Mouse (Mus musculus): ENCODE results near the gene Chn2.
"Not testable (repeated sequence)": the region's sequence is repeated elsewhere in the genome, so short reads cannot be mapped to it uniquely, and the experiment has no call there.

Gene Chn2

DNA sequence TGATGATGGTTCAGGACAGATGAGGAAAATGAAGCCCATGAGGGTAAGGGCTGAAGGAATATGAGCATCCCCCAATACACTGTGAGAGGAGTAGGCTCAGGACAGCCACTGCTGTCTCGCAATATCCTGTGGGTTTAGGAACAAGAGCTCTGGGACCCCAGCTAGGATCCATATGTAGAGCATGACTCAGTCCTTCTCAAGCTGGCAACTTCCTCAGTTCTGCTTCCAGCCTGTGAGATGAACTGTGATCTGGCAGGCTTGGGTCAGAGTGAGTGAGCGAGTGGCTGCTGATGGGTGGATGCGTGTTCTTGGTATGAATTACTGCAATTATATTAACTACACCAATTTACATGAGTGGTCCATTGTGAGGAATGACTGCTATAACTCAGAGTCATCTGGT lies 121.3 kb downstream of the Chn2 start:
- no peak for DNase-seq

DNA sequence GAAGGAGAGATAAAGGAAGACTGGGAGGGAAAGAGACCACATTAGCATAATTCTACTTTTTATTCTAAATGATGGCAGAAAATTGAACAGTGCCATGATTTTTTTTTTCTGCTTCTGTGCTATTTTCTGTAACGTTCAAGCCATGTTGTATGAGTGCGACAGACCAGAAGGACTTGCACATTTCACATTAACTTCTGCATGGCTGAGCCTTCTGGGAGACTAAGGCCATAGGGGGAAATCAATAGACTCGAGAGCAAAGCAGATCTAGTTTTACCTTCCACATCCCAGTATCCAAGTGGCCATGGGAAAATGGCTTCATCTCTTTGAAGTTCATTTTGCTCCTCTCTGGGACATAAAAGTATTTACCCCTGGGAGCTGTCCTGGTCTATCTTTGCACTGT lies 121.9 kb downstream of the Chn2 start:
- no peak for DNase-seq

DNA sequence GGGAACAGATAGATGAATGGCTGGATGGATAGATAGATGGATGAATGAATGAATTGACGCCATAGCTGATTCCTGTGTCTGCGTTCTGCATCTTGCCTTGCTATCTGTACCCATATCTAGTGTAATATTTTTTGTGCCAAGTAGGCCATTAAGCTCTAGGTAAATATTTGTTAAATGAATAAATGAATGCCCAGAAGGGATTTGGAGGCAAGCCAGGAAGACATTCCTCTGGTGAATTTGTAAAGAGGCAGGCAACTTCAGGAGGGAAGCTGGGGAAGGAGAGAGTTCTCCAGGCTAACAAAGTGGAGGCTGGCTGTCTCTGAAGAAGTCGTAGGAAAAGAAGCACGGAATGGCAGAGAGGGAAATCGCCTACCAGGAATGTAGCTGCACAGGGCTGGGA lies 123.0 kb downstream of the Chn2 start:
- no peak for DNase-seq

DNA sequence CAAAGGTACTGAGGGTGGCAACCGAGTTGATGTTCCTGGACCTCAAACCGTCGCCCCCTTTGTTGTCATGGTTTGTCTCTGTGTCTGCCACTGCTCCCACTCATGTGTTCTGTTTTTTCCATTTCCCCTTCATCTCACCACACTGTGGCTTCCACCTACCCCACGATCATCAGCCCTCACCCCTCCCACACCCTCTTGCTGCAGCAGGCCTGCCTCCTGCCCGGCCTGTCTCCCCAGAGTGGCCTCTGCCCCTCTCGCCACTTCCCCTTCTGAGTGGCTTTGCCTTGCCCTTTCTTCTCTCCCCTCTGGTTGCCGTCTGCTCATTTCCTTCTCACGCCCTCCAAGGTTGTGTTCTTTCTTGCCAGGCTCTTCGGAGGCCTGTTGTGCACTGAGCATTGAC lies 123.4 kb downstream of the Chn2 start:
- DNase-seq: peak; percentile 58

DNA sequence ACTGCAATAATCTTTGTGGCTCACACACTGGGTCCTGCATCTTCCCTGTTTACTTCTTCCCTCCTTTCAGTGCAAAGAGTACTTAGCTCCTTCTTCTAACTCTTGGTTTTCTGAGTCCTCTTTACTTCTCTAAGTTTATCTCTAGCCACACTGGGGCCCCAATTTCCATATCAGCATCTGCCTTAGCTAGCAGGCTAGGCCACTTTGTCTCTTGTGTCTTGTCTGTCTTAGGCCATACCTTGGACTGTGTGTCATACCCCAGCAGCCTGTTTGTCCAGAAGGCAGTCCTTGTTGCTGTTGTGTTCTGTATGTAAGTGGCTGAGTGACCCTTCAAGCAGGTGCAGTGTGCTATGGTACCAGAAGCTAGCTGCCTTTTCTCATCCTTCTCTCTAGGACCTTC lies 124.3 kb downstream of the Chn2 start:
- DNase-seq: no peak

DNA sequence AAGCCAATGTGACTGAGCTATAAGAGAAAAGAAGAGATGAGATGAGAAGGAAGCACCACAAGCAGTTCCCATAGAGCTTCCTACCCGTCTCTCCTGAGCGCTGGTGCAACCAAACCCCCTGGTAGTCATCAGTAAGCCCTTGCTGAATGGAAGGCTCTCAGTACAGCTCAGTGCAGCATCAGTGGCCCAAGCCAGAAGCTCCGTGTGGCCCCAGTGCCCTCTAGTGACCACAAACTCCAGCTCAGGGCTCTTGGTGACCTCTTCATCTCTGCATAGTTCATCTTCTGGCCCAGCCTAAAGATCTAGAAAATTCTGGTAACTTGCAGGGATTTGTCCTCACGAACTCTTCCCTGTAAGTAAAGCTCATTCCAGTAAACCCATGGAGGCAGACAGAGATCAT lies 125.4 kb downstream of the Chn2 start:
- peak; percentile 36 for DNase-seq

DNA sequence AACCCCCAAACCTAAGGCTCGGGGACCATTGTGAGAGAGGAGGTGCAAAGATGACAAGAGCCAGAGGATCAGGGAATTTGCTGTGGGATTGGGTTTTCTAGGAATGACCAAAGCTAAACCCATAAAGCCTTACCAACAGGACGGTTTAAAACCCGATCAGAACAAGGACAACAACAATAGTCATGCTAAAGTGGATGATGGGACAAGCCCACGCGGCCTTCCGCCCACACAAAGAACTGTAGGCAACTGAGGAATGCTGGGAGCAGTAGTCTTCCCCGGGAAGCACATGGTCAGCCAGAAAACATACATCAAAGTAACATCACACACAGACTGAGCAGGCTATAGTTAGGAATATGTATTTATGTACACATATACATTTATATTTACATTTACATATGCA lies 125.9 kb downstream of the Chn2 start:
- no peak for DNase-seq

DNA sequence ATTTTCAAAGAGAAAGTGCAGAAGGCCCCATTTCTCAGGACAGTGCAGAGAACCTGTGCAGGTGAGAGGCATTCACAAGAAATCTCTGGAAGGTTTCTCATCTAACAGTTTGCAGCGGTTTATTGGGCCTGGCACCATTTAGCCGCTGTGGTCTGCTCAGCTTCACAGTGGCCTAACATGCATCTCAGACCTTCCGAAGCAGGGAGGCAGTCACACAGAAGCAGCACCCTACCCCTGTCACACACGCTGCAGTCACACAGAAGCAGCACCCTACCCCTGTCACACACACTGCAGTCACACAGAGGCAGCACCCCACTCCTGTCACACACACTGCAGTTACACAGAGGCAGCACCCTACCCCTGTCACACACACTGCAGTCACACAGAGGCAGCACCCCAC lies 126.5 kb downstream of the Chn2 start:
- DNase-seq: no peak

DNA sequence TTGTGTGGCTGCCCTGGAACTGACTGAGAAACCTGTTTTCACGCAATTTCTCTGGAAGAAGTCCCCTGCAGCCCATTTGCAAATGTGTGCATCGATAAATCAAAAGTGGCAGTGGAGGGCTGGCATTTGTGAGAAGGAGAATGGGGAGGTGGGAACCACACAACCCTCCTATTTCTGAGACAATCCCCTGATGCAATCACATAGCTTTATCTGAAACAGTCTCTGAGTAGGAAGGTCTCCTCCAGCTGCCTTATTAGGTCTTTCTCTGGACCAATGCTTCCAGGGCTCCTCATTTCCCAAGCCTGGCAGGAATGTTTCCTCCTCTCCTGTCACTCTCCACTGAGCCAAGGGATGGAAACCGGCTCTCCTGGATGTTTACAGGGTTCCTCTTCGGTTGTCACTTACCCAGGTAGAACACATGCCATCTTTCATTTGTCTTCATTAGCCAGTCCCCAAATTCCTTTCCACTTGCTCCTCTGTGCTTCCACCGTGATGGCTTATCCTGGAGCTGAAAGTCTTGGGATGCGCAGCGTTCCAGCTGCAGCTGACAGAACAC lies 127.7 kb downstream of the Chn2 start:
- no peak for DNase-seq

DNA sequence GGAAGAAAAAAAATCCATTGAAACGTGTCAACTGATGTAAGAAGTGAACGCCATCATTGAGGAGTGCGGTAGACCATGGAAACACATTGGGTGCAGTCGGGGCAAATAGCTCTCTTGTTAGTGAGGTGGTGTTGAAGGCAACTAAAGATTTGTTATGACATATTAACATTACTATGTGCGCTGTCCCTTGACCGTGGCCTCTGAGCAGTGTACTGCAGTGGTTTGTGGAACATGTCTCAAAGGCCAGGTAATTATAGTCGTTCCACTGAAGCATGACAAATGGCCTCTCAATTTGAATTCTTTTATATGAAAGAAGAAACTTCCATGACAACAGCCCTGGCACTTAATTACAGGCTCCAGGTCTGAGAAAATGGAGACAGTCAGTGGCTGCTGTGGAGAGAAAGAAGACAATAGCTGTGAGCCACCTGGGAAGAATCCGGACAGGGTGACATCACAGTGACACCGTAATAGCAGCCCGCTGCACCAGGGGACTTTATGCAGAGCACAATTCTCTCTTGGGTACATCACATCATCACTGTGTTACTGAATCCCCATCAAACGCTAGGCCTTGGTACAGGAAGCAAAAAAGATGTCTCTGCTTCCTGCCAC lies 131.0 kb downstream of the Chn2 start:
- no peak for DNase-seq

DNA sequence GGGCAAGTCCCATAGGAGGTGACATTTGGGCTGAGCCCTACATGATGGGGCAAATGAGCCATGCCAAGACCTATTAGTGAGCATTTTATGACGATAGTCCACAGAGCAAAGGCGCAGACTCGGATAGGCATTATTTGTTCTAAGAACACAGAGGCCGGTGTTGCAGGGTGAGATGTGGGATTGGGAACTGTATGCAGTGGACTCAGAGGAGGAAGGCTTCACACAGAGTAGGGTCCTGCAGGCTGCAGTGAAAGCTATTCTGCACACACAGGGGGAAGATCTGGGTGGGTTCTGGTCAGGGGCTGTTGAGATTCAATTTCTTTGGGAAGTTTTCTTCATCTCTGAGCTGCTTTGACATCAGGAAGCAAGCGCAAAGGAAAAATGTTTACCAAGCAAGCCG lies 132.0 kb downstream of the Chn2 start:
- no peak for DNase-seq

DNA sequence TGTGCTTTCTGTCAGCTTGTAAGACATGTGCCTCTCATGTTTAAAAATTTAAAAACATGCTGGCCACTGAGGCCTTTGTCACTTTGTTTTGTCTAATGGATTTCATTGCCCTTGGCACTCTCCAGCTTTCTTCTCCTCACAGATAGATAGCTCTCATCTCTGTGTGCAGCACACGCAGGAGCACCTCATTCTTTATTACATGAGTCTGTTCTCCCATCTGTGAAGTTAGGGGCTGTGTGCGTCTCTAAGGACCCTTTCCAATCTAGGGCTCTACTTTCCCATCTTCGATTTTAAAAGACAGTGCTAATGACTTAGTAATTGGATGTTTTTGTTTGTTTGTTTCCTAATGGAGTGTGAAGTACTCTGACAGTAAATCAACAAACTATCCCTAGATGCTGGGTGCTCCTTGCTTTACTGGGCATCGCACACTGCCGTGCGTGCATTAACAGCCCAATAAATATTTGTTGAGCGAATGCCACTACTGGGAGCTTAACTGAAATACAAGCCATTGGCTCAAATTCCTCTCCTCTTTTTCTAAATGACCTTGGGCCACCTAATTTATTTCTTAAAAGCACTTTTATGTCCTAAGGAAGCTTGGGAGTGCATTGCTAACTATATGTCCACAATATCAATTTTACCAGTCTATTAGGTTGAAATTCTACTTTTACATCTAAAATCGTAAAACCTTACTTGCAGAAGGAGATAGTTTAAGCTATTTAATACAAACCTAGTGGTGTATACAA lies 136.3 kb downstream of the Chn2 start:
- no peak for DNase-seq

DNA sequence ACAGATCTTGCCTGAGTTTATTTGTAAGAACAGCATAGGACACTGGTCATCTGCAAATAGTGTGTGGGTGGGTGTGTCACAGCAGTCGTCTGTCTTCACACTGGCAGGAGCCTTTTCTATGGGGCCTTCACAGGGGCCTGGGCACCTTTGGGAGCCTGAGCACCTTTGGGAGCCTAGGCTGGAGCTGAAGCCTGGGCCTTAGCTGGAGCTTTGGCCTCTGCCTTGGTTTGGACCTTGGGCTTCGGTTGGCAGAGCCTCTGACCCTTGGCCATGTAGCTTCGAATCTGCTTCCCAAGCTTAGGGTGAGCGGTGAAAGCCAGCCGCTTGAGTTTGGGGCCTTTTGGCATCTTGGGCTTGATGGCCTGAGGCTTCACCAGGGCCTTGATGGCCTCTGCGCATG lies 137.7 kb downstream of the Chn2 start:
- DNase-seq: not testable (repeated sequence)

DNA sequence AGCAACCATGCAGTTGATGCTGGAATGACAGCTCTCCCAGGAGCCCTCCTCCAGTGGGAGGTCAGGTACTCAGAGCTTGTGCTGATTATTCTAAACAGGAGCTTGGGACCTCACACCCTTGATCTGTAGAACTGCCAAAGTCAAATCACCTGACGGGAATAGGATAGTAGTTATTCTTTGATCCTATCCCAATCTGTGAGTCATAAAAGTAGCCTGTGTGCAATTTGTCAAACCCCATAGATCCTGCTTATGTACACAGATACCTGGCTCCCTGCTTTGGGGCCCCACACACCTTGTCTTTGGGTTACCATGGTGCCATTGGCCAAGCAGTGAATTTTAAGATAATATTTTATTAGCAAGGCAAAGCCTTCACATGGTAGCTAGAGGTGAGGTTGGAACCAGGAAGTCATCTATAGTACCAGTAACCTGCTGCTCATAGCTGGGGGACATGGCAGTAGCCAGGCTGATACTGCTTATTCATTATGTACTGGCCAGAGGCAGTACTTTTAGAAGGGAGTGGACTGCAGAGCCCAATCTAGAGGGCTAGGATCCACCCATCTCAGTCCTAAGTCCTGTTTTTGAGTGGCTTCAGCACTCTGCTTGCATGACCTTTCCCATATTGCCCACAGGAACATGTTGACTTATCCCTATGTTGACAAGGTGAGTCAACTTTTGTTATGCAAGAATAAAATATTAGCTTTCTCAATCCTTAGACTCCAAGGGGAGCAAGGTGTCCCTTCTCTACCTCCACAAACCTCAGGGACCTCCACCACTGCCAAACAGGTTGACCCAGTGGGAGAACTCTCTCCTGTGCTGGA lies 139.9 kb downstream of the Chn2 start:
- no peak for DNase-seq

DNA sequence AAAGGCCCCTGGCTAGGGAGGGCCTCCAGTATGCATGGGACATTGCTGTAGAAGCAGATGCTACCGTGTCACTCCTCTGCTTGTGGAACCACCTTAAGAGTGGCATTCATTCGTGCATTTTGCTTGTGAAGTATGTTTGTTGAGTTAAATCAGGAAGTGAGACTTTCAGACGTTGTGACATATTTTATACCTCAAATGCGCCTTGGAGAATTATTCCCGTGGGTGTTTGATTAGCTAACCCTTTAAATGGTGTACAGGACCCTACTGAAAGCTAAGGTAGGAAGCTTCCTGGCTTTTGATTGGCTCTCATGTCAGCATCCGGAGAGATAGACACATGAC lies 140.5 kb downstream of the Chn2 start:
- DNase-seq: no peak

DNA sequence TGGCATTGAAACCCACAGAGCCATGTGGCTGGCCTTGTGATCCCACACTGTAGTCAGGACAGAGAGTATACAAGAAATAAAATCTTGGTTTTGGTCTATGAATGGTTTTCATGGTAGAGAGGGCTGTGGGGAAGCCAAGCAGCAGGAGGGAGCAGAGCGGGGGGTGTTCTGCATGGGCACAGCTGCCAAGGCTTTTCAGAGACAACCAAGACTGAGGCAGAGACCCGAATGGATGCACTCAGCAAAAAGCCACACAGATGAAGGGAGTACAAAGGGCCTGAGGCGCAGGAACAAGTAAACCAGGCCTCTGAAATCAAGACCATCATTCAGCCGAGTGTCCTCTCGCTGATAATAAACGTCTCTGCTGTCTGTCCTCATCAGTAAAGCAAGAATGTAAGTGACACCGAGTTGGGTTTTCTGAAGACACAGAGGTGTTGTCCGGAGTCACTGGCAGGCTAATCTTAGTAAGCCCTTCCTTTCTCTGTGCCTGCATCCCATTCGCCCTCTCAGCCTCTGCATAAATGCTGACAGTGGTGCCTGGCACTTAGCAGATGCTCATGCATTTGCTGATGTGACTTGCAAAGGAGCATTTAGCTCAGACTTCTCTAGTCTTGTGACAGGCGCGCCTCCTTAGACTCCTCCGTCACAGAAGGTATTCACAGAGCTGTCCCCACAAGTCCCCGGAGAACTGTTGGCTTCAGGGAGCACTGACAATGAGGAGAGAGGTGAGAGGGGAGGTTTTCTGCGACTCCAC lies 144.6 kb downstream of the Chn2 start:
- no peak for DNase-seq

DNA sequence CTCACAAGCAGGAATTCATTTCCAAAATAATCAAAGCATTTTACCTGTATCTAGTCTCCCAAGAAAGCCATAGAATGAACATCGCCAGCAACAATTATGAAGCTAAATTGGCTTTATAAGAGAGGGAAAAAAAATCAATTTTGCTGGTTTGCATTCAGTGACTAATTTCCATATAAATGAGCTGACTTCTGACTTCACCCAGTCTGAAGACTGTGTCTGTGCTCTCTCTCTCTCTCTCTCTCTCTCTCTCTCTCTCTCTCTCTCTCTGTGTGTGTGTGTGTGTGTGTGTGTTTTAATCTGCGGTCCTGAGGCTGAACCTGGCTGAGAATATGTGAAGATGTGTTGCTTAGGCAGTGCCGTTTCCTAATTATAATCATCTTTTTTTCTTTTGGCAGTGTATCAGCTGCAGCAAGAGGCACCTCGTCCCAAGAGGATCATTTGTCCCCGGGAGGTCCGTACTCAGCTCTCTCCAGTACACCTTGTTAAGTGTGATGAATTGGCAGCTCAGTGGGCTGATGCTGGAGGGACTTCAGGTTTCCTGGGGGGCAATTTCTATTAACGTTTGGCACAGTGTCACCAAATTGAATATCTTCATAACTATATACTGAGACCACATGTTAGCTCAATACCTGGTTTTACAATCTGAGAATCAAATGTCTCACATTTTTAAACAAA lies 154.4 kb downstream of the Chn2 start:
- DNase-seq: no peak

DNA sequence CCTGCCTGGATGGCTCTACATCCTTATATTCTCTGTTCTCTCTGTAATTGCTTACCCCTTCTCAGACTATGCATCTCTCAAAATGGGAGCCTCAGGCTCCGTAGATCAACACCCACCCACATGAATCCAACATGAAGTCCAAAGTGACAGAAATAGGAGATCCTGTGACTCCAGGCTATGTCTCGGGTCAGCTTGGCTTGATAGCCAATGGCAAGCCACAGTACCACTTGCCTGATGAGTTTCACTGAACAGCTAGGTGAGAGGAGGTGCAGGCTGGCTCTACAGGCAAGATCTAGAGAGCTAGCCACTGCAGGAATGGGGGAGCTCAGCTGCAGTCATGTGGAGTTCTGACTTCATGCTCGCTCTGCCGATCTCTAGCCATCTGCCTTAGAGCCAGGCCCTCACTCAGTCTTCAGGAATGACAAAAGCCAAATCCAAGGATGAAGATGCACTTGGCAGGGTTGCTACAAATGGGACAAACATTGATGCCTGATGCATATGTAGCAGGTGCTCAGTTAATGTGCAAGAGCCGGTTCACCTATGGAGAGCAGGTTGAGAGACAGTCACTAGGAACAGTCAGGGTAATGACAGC lies 158.6 kb downstream of the Chn2 start:
- DNase-seq: no peak

DNA sequence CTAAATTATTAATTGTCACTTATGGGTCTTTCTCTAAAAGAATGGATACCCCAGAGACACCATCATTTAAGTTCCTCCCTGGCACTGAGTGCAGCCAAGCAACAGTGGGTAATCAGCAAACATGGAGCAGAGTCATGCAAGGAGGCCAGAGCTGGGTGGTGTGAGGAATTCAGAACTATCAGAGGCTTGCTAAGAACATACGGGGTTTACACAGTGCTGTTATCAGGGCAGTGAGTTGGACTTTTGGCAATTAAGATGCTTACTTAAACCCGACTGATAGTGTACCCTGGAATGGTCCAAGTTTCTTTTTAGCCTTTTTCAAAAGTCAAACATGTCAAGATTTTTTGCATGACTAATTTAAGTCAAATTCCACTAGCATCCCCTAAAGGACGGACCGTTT lies 160.2 kb downstream of the Chn2 start:
- no peak for DNase-seq

DNA sequence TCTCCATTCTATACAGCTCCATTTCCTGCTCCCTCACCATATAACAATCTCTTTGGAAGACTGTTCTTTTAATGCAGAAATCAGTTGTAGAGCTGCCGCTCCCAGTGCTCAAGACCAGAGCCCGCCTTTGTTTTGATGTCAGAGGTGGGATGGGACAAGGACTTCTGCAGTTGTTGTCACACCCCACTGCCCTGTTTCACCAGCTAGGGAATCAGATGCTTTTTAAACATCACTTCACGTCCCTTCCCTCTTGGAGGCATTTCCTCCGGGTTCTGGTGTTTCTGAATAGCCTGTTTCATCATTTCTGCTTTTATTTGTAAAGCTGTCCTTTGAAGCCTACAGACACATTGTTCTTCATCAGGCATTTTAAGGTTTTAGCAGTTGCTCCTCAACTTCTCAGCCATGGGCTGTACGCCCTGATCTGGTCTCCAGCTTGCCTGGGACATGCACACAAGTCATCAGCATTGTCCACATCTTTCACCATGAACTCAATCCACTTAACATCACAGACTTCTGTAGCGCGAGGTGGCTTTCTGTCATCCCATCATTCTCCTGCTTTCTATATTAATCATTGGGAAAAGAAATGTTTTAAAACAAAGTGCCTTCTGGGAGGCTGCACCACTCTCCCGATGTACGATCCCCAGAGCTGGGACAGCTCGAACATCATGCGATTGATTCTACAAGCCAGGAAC lies 160.8 kb downstream of the Chn2 start:
- DNase-seq: no peak

DNA sequence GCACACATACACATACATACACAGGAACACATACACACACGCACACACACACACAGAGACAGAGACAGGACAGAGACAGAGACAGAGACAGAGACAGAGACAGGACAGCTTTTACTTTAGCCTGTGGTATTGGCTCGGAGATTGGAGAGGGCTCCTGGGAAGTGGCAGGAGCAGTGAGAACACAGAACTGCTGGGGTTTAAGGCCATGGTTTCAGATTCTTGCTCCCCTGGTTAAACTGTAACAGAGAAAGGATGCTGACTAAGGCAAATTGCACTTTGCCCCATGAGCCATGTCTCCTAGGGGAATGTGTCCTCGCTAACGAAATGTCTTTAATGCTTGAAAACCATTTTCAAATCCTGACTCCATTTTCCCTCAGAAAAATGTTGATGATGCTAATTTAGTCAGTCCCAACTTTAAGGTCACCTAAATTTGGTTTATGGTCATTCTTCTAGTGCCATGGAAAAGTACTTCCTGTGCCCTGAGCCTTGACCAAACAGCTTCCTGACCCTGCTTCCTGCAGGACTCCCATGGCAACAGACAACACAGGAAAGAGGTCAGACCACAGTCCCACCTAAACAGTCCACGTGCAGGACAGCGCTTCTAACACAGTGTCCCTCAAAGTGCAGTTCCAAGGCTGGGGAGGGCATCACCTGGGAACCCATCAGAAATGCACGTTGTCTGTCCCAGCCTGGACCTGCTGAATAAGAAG lies 163.1 kb downstream of the Chn2 start:
- DNase-seq: no peak

Data from thymus, postnatal 14 days (tissue).